Mouse (Mus musculus) CH12.LX (cell line): Measurements from ENCODE around the gene Mctp1. TPM values are rescaled to one million over a fixed set of nuclear protein-coding genes. Genes with fewer than 3 reads are reported as not detected.

ENCODE experiments used
- DNase-seq: peaks from one replicate; pipeline ENCODE4 v3.0.0-alpha.2; 2013; ENCODE audit errors: extremely low read depth
- H3K27ac ChIP-seq: 2 replicates; pipeline ENCODE4 v1.5.1; 2012; ENCODE audit warnings: low read depth, mild to moderate bottlenecking, control low read depth, moderate library complexity; ENCODE audit not compliant: insufficient read depth
- H3K27me3 ChIP-seq: replicated peaks from 2 replicates; pipeline ENCODE3; 2012; ENCODE audit warnings: inconsistent platforms
- H3K36me3 ChIP-seq, 2 experiments: replicated peaks in 1 of 2; 2 replicates each; pipeline versions ENCODE3 to v1.6.1; 2012; ENCODE audit warnings: inconsistent platforms in 1 of 2, low read length in 1 of 2, mild to moderate bottlenecking in 1 of 2, mixed read lengths in 1 of 2, moderate library complexity in 1 of 2; ENCODE audit not compliant: control insufficient read depth in 1 of 2, insufficient read depth in 1 of 2
- H3K4me1 ChIP-seq, 2 experiments: 2 replicates each; pipeline ENCODE4 v1.6.1; 2012; ENCODE audit warnings: inconsistent platforms in 1 of 2, moderate library complexity in 1 of 2; ENCODE audit not compliant: insufficient read depth in 2 of 2, control insufficient read depth in 1 of 2
- H3K4me2 ChIP-seq: 2 replicates; pipeline ENCODE4 v1.6.1; 2012; ENCODE audit warnings: low read depth, mild to moderate bottlenecking, control low read depth; ENCODE audit not compliant: poor library complexity, insufficient read depth, severe bottlenecking
- H3K4me3 ChIP-seq, 3 experiments: fragments of 150-350 bp in 1 of 3; sonication (generic) in 1 of 3; replicated peaks in 1 of 3; 2 replicates each; pipeline versions ENCODE3 to v1.5.1; 2011 to 2012; ENCODE audit warnings: low read depth in 2 of 3, low read length in 2 of 3, mild to moderate bottlenecking in 2 of 3, moderate library complexity in 2 of 3, control low read depth in 1 of 3, improper control_type of control experiment in 1 of 3, inconsistent platforms in 1 of 3, mixed read lengths in 1 of 3; ENCODE audit not compliant: poor library complexity in 1 of 3
- H3K79me2 ChIP-seq: replicated peaks from 2 replicates; pipeline ENCODE4 v1.6.1; 2012; ENCODE audit warnings: mild to moderate bottlenecking, moderate library complexity; ENCODE audit not compliant: control insufficient read depth, poor library complexity, insufficient read depth, severe bottlenecking; ENCODE audit errors: extremely low read depth
- H3K9ac ChIP-seq: 2 replicates; pipeline ENCODE4 v1.6.1; 2012; ENCODE audit warnings: low read depth, mild to moderate bottlenecking, control low read depth, moderate library complexity; ENCODE audit not compliant: insufficient read depth
- H3K9me3 ChIP-seq: replicated peaks from 2 replicates; pipeline ENCODE3; 2012; ENCODE audit warnings: low read length, inconsistent platforms, mixed read lengths
- E2F4 ChIP-seq: IDR thresholded peaks from 2 replicates; pipeline ENCODE4 v1.6.1; 2011; ENCODE audit warnings: low read depth, low read length, improper control_type of control experiment; ENCODE audit not compliant: insufficient replicate concordance
- ETS1 ChIP-seq: conservative IDR thresholded peaks from 2 replicates; pipeline ENCODE4 v1.6.1; 2012; ENCODE audit warnings: low read depth, mild to moderate bottlenecking, inconsistent platforms, low read length, improper control_type of control experiment, moderate library complexity
- GABPA ChIP-seq: IDR thresholded peaks from 2 replicates; pipeline ENCODE4 v1.6.1; 2012; ENCODE audit warnings: low read depth, low read length, improper control_type of control experiment, inconsistent platforms; ENCODE audit not compliant: insufficient replicate concordance
- HCFC1 ChIP-seq: IDR thresholded peaks from 2 replicates; pipeline ENCODE4 v1.6.1; 2012; ENCODE audit warnings: low read depth, mild to moderate bottlenecking, inconsistent platforms, low read length, improper control_type of control experiment
- IRF4 ChIP-seq: IDR thresholded peaks from 2 replicates; pipeline ENCODE4 v1.6.1; 2014; ENCODE audit warnings: low read depth, mild to moderate bottlenecking, inconsistent platforms, low read length, improper control_type of control experiment
- JUND ChIP-seq: conservative IDR thresholded peaks from 2 replicates; pipeline ENCODE4 v1.6.1; 2011; ENCODE audit warnings: low read depth, low read length, improper control_type of control experiment
- KAT2A ChIP-seq: IDR thresholded peaks from 2 replicates; pipeline ENCODE4 v1.6.1; 2012; ENCODE audit warnings: low read length, improper control_type of control experiment, inconsistent platforms; ENCODE audit not compliant: insufficient replicate concordance
- MAFK ChIP-seq: IDR thresholded peaks from 2 replicates; pipeline ENCODE4 v1.6.1; 2011; ENCODE audit warnings: low read length, improper control_type of control experiment; ENCODE audit not compliant: insufficient replicate concordance
- MAX ChIP-seq: IDR thresholded peaks from 2 replicates; pipeline ENCODE4 v1.6.1; 2011; ENCODE audit warnings: low read length, improper control_type of control experiment
- MAZ ChIP-seq: IDR thresholded peaks from 2 replicates; pipeline ENCODE4 v1.6.1; 2012; ENCODE audit warnings: low read depth, mild to moderate bottlenecking, inconsistent platforms, low read length, improper control_type of control experiment, moderate library complexity
- MEF2A ChIP-seq: IDR thresholded peaks from 2 replicates; pipeline ENCODE4 v1.6.1; 2014; ENCODE audit warnings: low read depth, mild to moderate bottlenecking, inconsistent platforms, low read length, improper control_type of control experiment, borderline replicate concordance
- MXI1 ChIP-seq: IDR thresholded peaks from 2 replicates; pipeline ENCODE4 v1.6.1; 2011; ENCODE audit warnings: mild to moderate bottlenecking, low read depth, low read length, improper control_type of control experiment
- PAX5 ChIP-seq: IDR thresholded peaks from 2 replicates; pipeline ENCODE4 v1.6.1; 2012; ENCODE audit warnings: low read length, inconsistent platforms, mixed read lengths
- POLR2AphosphoS2 ChIP-seq: IDR thresholded peaks from 2 replicates; pipeline ENCODE4 v1.6.1; 2011; ENCODE audit warnings: low read depth, low read length, improper control_type of control experiment
- RAD21 ChIP-seq: IDR thresholded peaks from 2 replicates; pipeline ENCODE4 v1.6.1; 2011; ENCODE audit warnings: low read depth, mild to moderate bottlenecking, low read length, improper control_type of control experiment, moderate library complexity
- SIN3A ChIP-seq: IDR thresholded peaks from 2 replicates; pipeline ENCODE4 v1.6.1; 2012; ENCODE audit warnings: low read length, improper control_type of control experiment, inconsistent platforms
- TCF12 ChIP-seq: IDR thresholded peaks from 2 replicates; pipeline ENCODE4 v1.6.1; 2014; ENCODE audit warnings: low read depth, mild to moderate bottlenecking, inconsistent platforms, low read length, improper control_type of control experiment
- USF1 ChIP-seq: IDR thresholded peaks from 2 replicates; pipeline ENCODE4 v1.6.1; 2014; ENCODE audit warnings: low read depth, mild to moderate bottlenecking, inconsistent platforms, low read length, improper control_type of control experiment
- USF2 ChIP-seq: conservative IDR thresholded peaks from 2 replicates; pipeline ENCODE4 v1.6.1; 2011; ENCODE audit warnings: low read depth, low read length, improper control_type of control experiment
- ZKSCAN1 ChIP-seq: IDR thresholded peaks from 2 replicates; pipeline ENCODE4 v1.6.1; 2012; ENCODE audit warnings: low read depth, inconsistent platforms, low read length, improper control_type of control experiment, borderline replicate concordance
- ZMIZ1 ChIP-seq: IDR thresholded peaks from 2 replicates; pipeline ENCODE4 v1.6.1; 2012; ENCODE audit warnings: low read depth, mild to moderate bottlenecking, inconsistent platforms, low read length, improper control_type of control experiment
- dilution Hi-C: fragments of 300-500 bp; cut with MboI; formaldehyde crosslinking; loops from 2 replicates; pipeline ENCODE4 v1.14.3; 2020; ENCODE audit warnings: low sequenced_read_pairs; ENCODE audit not compliant: extremely low pct_unique_long_range_greater_than_20kb, extremely low pct_ligation_motif_present
- in situ Hi-C: fragments of 300-500 bp; cut with MboI; formaldehyde crosslinking; loops from 3 replicates; pipeline ENCODE4 v1.14.3; 2019; ENCODE audit warnings: low sequenced_read_pairs, low pct_ligation_motif_present, low pct_unique_long_range_greater_than_20kb, mixed read lengths
- polyA plus RNA-seq: library from polyadenylated mRNA; unstranded; fragments of >175 nt; gene quantifications from 2 replicates; pipeline ENCODE4 v1.2.1, GENCODE M21; 2012; ENCODE audit warnings: low read depth; ENCODE audit not compliant: insufficient read length
- total RNA-seq, 2 experiments: library from RNA; depleted of rRNA; stranded (reverse); fragments of 300-350 nt in 1 of 2; fragments of >200 nt in 1 of 2; gene quantifications; 2 replicates each; pipeline ENCODE4 v1.2.3; 2012 to 2014

The Mctp1 gene
- total and polyA plus RNA-seq, 3 experiments, result 3.0 to 5.3 (median 3.7) TPM

- Histone ChIP-seq H3K27ac (no peak overlapping the region), H3K27me3 (no peaks in the 10 kb centered on the region), H3K4me1 (peaks cover 2 to 8% of the 10 kb centered on the region in 2 experiments; a peak in 2 of 4 replicates), H3K4me2 (no peak overlapping the region), H3K36me3 (no peaks in the 10 kb centered on the region), H3K79me2 (no peaks in the 10 kb centered on the region), H3K9ac (no peak overlapping the region), H3K9me3 (peaks cover 5% of the 10 kb centered on the region), H3K4me3 (no peak overlapping the region)
- DNase-seq, result no peak
- no peak for TF ChIP-seq SIN3A
- TF ChIP-seq MEF2A, result no peak
- TF ChIP-seq USF2, result no peak
- TF ChIP-seq ZMIZ1, result no peak
- TF ChIP-seq IRF4, result no peak
- TF ChIP-seq MAFK, result no peak
- no peak for TF ChIP-seq MXI1
- TF ChIP-seq MAX, result no peak
- TF ChIP-seq E2F4, result no peak
- TF ChIP-seq JUND, result no peak
- no peak for TF ChIP-seq RAD21
- no peak for TF ChIP-seq TCF12
- no peak for TF ChIP-seq MAZ
- no peak for TF ChIP-seq KAT2A
- TF ChIP-seq HCFC1, result no peak
- TF ChIP-seq POLR2AphosphoS2, result no peak
- TF ChIP-seq ZKSCAN1, result no peak
- dilution Hi-C loops (no loop called here), in situ Hi-C loops (no loop called here)
Observed at GRCm38 (mm10) chr13:76384664-76385435, 515 bp downstream of the Mctp1 start.

- H3K9me3 ChIP-seq, result peaks cover 5% of the 10 kb centered on the region
- H3K4me1 ChIP-seq, result peaks cover 2 to 15% of the 10 kb centered on the region in 2 experiments; a peak in 2 of 4 replicates
- dilution Hi-C loops, result no loop called here
- no peaks in the 10 kb centered on the region for H3K79me2 ChIP-seq
- H3K9ac ChIP-seq, result no peak overlapping the region
- no peak overlapping the region for H3K4me3 ChIP-seq
- no peaks in the 10 kb centered on the region for H3K27me3 ChIP-seq
- no peak overlapping the region for H3K27ac ChIP-seq
- no peak for TF ChIP-seq ETS1
- no peak for TF ChIP-seq GABPA
- no peak for TF ChIP-seq USF1
- TF ChIP-seq PAX5, result no peak
- no peaks in the 10 kb centered on the region for H3K36me3 ChIP-seq
- DNase-seq, result no peak
- in situ Hi-C loops, result no loop called here
- no peak overlapping the region for H3K4me2 ChIP-seq
Observed at GRCm38 (mm10) chr13:76388615-76389014, 4.3 kb downstream of the Mctp1 start.
